Mouse (Mus musculus) forebrain, embryonic 16.5 days (tissue): ENCODE measurements around the gene Ttf1. TPM values are rescaled to one million over a fixed set of nuclear protein-coding genes. Genes with fewer than 3 reads are reported as not detected.

Experiments
- polyA plus RNA-seq: library from polyadenylated mRNA; unstranded; fragments of >200 nt; fragmentation: Nextera tagmentation; extraction: Ambion mirVana; gene quantifications from 2 replicates; pipeline ENCODE4 v1.2.1, GENCODE M21; 2015

Ttf1 gene
- polyA plus RNA-seq, 1 experiment from 2014 or later = 9.8 TPM

Other genes starting within 250 kb of the Ttf1 start
- gene Gtf3c4, start 219.9 kb upstream of the Ttf1 start, polyA plus RNA-seq = 21.2 and 24.7 TPM in 2 replicates
- 17.3 and 17.6 TPM in 2 replicates for gene Ddx31, start 219.9 kb upstream of the Ttf1 start, polyA plus RNA-seq
- 0.83 and 0.89 TPM in 2 replicates for gene Barhl1, start 143.6 kb upstream of the Ttf1 start, polyA plus RNA-seq
- gene Cfap77, start 5.2 kb upstream of the Ttf1 start, polyA plus RNA-seq = 0.20 TPM in 1 of 2 replicates, not detected in the other
- gene Setx, start 63.9 kb downstream of the Ttf1 start, polyA plus RNA-seq = 14.4 and 16.5 TPM in 2 replicates
- gene Ntng2, start 192.7 kb downstream of the Ttf1 start, polyA plus RNA-seq = 9.1 and 10.3 TPM in 2 replicates